Mouse (Mus musculus) limb, embryonic 10.5 days (tissue): ENCODE data around the gene Ubn1. TPM values are rescaled to one million over a fixed set of nuclear protein-coding genes. Genes with fewer than 3 reads are reported as not detected.

Experiments used
- DNase-seq: peaks from one replicate; pipeline ENCODE4 v3.0.0-alpha.2; 2017; ENCODE audit warnings: low spot score
- H3K27ac ChIP-seq: fragments of 300-500 bp; sonication (generic); 2 replicates; pipeline ENCODE4 v1.5.1; 2016; ENCODE audit warnings: mild to moderate bottlenecking
- H3K27me3 ChIP-seq: fragments of 300-500 bp; sonication (generic); 2 replicates; pipeline ENCODE4 v1.6.1; 2016; ENCODE audit warnings: low read depth, mild to moderate bottlenecking; ENCODE audit not compliant: poor library complexity, severe bottlenecking
- H3K36me3 ChIP-seq: fragments of 300-500 bp; sonication (generic); 2 replicates; pipeline ENCODE4 v1.6.1; 2016; ENCODE audit warnings: mild to moderate bottlenecking, moderate library complexity
- H3K4me1 ChIP-seq: fragments of 300-500 bp; sonication (generic); 2 replicates; pipeline ENCODE4 v1.6.1; 2016
- H3K4me3 ChIP-seq: fragments of 300-500 bp; sonication (generic); 2 replicates; pipeline ENCODE4 v1.5.1; 2016; ENCODE audit warnings: mild to moderate bottlenecking, moderate library complexity
- H3K9me3 ChIP-seq: fragments of 300-500 bp; sonication (generic); replicated peaks from 2 replicates; pipeline ENCODE4 v1.6.1; 2016; ENCODE audit warnings: mild to moderate bottlenecking
- WGBS: fragments of 180-500 bp; shearing (Covaris S2); methylation state at CpG from one replicate; pipeline ENCODE4 v1.1.7; 2016; 5-methylcytosine and 5-hydroxymethylcytosine counted together
- polyA plus RNA-seq: library from polyadenylated mRNA; unstranded; fragments of >200 nt; fragmentation: Nextera tagmentation; extraction: Ambion mirVana; gene quantifications from 2 replicates; pipeline ENCODE4 v1.2.1, GENCODE M21; 2016

Gene Ubn1
- polyA plus RNA-seq, 1 experiment from 2014 or later, result 22.7 TPM

DNA sequence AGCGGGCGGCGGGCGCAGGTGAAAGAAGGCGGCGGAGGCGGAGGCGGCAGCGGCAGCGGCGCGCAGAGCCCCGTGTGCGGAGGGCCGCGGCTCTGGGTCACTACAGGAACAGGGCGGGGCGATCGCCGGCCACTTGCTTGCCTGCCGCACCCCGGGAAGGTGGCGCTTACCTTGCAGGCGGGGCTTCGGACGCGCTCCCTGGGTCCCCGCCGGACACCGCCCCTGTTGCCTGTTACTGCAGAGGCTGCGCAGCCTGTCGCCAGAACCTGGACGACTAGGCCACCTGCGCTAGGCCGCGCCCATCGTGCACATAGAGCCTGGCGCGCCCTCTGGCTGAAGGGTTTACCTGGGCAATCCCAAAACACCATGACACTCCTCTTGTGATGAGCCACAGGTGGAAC, 82.5 kb downstream of the Ubn1 start, which contains the start of gene Ppl:
TSS of gene Ppl (minus strand) at position 21 of the 401 bp plus-strand sequence.
- no peak within 1 kb of the TSS for H3K27ac ChIP-seq
- 2% methylated on average over 37 of the region's 39 CpGs for WGBS
- peaks cover 14% of the 10 kb centered on the region for H3K4me1 ChIP-seq
- H3K27me3 ChIP-seq, result peaks cover 80% of the 10 kb centered on the region
- no peaks in the 10 kb centered on the region for H3K9me3 ChIP-seq
- H3K36me3 ChIP-seq, result no peaks in the 10 kb centered on the region
- DNase-seq, result peak; percentile 60
- H3K4me3 ChIP-seq, result peak within 1 kb of the TSS; percentile 52

GRCm38 (mm10) chr16:5134623-5135330, 84.9 kb downstream of the Ubn1 start:
- DNase-seq, result no peak
- no peak overlapping the region for H3K4me3 ChIP-seq
- 81% methylated on average over 14 of the region's 14 CpGs for WGBS
- H3K4me1 ChIP-seq, result peaks cover 21% of the 10 kb centered on the region
- H3K27ac ChIP-seq, result no peak overlapping the region
- H3K27me3 ChIP-seq, result peaks cover 58% of the 10 kb centered on the region
- no peaks in the 10 kb centered on the region for H3K36me3 ChIP-seq
- no peaks in the 10 kb centered on the region for H3K9me3 ChIP-seq

DNA sequence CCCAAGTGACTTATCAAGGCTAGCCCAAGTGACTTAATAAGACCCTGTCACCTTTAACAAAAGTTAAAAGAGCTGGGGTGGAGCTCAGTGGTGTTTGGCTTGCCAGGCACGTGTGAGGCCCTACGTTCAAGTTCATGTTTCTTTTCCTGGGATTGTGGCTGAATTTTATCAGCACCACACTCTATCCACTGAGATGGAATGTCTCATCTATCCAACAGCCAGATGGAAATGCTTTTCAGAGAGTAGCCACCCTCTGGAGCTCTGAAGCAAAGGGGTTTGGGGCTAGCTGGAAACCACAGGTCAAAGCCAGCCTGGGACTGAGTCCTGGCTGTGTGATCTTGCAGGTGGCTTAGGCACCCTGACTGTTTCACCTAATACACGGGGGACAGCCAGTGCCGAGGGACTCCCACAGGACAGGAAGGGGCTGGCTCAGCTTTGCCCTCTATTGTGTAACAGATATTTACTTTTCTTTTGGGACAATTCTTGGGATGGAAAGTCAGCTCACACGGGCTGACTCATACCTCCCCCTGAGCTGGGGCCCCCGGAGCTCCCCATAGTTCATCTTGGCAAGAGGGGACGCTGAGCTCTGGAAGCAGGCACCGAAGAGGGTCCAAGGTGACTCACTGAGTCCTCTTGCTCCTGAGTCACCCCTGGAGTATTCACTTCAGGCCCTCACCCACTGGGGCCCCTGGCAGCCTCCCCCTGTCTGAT, 85.8 kb downstream of the Ubn1 start:
- Histone ChIP-seq H3K9me3 (no peaks in the 10 kb centered on the region), H3K4me3 (no peak overlapping the region), H3K27me3 (peaks cover 49% of the 10 kb centered on the region), H3K36me3 (no peaks in the 10 kb centered on the region), H3K27ac (no peak overlapping the region), H3K4me1 (peaks cover 21% of the 10 kb centered on the region)
- DNase-seq, result no peak
- WGBS, result 79% methylated on average over 8 of the region's 8 CpGs

Other genes with a start within 250 kb of the Ubn1 start
- 0.40 and 0.71 TPM in 2 replicates for gene 4930562C15Rik, start 214.6 kb upstream of the Ubn1 start, polyA plus RNA-seq
- 43.6 and 43.8 TPM in 2 replicates for gene Ubald1, start 169.7 kb upstream of the Ubn1 start, polyA plus RNA-seq
- 68.0 and 84.5 TPM in 2 replicates for gene Mgrn1, start 163.8 kb upstream of the Ubn1 start, polyA plus RNA-seq
- 156 and 167 TPM in 2 replicates for gene Nudt16l1, start 111.3 kb upstream of the Ubn1 start, polyA plus RNA-seq
- gene Anks3, start 85.9 kb upstream of the Ubn1 start, polyA plus RNA-seq, result 43.6 and 55.6 TPM in 2 replicates
- not detected in 2 replicates for gene Sept12, start 52.2 kb upstream of the Ubn1 start, polyA plus RNA-seq
- 1.6 and 2.2 TPM in 2 replicates for gene Smim22, start 42.8 kb upstream of the Ubn1 start, polyA plus RNA-seq
- gene Rogdi, start 36.5 kb upstream of the Ubn1 start, polyA plus RNA-seq, result 56.9 and 70.7 TPM in 2 replicates
- gene Glyr1, start 194 bp upstream of the Ubn1 start, polyA plus RNA-seq, result 191 and 204 TPM in 2 replicates
- gene Ppl, start 82.4 kb downstream of the Ubn1 start, polyA plus RNA-seq, result 2.3 and 3.0 TPM in 2 replicates
- 0.04 TPM in 1 of 2 replicates, not detected in the other for gene Sec14l5, start 97.1 kb downstream of the Ubn1 start, polyA plus RNA-seq
- 16.9 and 19.5 TPM in 2 replicates for gene Nagpa, start 154.0 kb downstream of the Ubn1 start, polyA plus RNA-seq
- gene AU021092, start 172.2 kb downstream of the Ubn1 start, polyA plus RNA-seq, result 0.60 and 1.4 TPM in 2 replicates
- gene Alg1, start 183.6 kb downstream of the Ubn1 start, polyA plus RNA-seq, result 25.9 and 29.9 TPM in 2 replicates
- gene Eef2kmt, start 205.9 kb downstream of the Ubn1 start, polyA plus RNA-seq, result 18.2 and 19.4 TPM in 2 replicates